Mouse (Mus musculus): ENCODE measurements around the gene Zscan21. TPM values are rescaled to one million over a fixed set of nuclear protein-coding genes. Genes with fewer than 3 reads are reported as not detected.
A peak's percentile ranks its signal among the peaks of the same experiment; 100 is the strongest.

Gene Zscan21
- total RNA-seq, 1 experiment from 2014 or later: 18.9 TPM

DNA sequence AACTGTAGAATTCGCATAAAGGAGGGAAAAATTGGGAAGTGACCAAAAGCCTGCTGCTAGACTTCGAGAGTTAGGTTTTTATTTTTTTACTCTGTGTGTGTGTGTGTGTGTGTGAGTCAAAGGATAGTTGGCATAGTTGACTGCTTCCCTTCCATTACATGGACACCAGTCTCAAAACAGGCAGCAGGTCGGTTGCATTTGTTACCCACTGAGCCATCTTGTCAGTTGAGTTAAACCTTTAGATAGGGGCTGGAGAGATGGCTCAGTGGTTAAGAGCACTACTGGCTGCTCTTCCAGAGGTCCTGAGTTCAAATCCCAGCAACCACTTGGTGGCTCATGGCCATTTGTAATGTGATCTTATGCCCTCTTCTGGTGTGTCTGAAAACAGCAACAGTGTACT is 1.3 kb downstream of the Zscan21 start:
- no peak for DNase-seq

DNA sequence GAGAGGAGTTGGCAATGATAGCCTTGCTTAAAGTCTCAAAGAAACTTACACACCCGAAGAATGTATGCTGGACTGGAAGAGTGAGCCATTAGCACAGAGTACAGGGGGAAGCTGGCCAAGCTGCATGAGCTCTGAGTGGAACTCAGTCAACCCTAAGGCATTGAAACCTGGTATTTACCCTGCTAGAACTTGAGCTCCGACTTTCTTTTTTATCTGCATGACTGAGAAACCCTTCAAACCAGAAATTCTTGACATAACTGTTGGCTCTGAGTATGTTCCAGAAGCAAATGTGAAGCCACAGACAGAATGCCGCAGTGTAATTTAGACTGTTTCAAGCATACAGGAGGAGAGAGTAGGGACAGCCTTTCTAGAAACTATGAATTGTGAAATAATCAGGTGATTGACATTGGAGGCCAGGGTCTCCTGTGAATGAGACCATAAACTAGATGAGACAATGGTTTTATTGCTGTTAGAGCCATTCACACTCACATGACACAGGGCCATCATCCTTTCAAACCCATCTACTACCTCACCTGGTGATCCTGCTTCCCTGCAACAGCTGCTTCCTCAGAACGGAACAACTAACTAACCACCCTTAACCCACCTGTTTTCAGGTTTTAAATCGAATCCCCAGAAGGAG is 15.8 kb downstream of the Zscan21 start:
- DNase-seq: no peak

- no peak for DNase-seq
Measured at GRCm38 (mm10) chr5:138137257-138137656, 20.6 kb downstream of the Zscan21 start.

DNA sequence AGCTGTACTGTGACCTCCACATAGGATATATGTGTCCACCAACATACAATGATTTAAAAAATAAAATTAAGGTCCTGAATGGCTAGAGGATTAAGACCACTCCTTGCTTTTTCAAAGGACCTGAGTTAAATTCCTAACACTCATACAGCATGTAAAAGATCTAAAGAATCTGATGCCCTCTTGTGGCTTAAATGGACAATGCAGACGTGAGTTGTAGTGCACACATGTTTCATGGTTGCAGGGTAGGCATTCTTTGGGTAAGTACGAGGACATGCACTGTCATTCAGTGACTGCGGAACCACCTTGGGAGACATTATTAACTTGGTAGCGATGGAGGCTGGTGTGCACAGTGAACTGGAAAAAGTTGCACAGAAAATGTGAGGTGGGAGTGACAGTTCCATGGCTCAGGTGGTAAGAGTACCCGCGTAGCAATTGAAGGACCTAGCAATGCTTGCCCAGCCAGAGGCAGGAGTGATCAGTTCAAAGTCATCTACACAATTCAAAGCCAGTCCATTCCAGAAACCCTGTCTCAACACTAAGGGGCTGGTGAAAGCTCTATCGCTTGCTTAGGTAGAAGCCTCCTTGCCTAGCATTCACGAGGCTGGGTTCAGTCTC is 21.3 kb downstream of the Zscan21 start:
- no peak for DNase-seq

DNA sequence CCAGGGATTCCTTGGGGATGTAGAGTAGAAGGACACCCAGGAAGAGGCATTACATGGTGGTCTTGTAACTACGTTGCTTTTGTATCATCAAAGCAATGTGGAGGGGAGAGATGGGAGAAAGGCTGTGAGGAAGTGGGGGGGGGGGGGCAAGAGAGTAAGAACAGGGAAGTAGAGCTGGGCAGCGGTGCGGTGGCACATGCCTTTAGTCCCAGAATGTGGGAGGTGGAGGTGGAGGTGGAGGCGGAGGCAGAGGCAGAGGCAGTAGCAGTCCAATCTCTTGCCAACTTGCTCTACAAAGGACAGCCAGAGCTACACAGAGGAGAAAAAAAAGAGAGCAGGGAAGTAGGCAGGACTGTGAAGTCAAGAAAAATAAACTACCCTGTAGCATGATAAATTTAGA is 21.9 kb downstream of the Zscan21 start:
- no peak for DNase-seq

DNA sequence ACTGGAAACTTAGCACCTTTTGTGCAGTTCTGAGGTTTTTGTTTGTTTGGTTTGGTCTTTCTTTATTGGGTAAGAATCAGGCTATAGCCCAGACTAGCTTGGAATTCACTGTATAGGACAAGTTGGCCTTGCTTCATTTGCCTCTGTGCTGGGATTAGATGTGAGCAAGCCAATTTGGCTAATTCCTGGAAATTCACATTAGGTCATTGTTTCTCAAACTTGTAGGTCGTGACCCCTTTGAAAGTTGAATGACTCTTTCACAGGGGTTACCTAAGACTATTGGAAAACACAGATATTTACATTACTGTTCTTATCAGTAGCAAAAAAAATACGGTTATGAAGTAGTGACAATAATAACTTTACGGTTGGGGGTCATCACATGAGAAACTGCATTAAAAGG is 37.7 kb downstream of the Zscan21 start:
- DNase-seq: no peak

DNA sequence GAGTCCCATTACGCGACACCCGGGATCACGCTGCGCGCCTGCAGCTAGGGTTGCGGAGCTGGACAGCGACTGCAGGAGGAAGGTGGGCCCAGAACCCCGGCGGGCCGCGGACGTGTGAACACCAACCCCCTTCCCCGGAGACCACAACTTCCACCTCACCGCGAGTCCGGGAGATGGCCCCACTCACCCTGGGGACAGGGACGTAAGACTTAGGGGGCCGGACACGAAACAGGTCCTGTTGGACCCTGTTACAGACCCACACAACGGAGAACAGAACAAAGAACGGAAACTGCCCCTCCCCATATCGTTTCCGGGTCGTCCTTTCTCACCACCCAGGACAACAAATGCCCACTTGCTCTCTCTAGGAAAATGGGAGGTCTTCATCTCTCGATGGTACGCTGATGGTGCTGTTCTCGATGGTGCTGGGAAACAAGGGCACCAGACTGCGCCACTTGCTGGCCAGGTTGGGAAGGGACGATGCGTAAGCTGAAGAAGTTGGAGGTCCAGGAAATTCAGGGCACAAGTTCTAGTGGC is 38.8 kb downstream of the Zscan21 start, which contains the start of gene Zfp113:
TSS of gene Zfp113 (minus strand) at position 302 of the 534 bp plus-strand sequence.
- DNase-seq: peak; percentile 76

DNA sequence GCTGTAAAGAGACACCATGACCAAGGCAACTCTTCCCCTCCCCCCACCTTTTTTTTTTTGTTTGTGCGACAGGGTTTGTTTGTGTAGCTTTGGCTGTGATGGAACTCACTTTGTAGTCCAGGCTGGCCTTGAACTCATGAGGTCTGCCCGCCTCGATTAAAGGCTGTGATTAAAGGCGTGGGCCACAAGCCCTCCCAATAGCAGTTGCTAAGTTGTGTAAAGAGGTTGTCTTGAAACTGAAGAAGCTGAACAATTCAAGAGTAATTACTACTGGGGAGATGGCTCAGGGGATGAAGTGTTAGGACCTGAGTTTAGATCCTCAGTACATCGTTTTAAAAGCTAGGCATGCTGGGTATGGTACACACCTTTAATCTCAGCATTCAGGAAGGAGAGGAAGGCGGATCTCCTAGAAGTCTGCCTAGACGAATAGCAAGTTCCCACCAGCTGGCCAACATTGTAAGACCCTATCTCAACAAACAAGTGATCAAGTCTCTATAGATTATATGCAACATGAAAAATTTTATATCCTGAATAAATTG is 43.6 kb downstream of the Zscan21 start:
- no peak for DNase-seq

- DNase-seq: peak; percentile 95
Measured at GRCm38 (mm10) chr5:138160842-138161665, 44.4 kb downstream of the Zscan21 start, which contains the start of gene Cops6. Cops6 (plus strand) TSS chr5:138161071.

DNA sequence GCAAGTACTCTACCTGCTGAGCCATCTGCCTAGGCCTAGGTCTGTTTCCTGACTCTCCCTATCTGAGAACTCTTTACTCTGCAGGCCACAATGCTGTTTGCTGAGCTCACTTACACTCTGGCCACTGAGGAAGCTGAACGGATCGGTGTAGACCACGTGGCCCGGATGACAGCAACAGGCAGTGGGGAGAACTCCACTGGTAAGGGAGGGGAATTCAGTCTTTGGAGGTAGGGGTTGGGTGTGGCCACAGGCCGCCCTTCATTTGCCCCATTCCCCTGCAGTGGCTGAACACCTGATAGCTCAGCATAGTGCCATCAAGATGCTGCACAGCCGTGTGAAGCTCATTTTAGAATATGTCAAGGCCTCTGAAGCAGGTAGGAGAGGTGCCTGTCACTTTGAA is 46.3 kb downstream of the Zscan21 start:
- DNase-seq: no peak

DNA sequence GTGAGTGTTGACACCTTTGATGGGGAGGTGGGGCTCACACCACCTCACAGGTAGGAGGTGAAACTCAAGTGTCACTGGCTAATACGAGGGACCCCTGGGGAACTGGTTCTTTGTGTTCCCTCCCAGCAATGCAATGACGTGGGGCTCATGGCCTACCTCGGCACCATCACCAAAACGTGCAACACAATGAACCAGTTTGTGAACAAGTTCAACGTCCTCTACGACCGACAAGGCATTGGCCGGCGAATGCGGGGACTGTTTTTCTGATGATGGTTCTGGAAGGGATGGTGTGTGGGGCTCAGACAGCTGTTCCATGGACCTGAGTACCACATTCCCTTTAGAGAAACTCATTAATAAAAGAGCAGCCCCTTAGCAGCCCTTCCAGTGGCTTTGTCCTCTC is 46.9 kb downstream of the Zscan21 start:
- no peak for DNase-seq

DNA sequence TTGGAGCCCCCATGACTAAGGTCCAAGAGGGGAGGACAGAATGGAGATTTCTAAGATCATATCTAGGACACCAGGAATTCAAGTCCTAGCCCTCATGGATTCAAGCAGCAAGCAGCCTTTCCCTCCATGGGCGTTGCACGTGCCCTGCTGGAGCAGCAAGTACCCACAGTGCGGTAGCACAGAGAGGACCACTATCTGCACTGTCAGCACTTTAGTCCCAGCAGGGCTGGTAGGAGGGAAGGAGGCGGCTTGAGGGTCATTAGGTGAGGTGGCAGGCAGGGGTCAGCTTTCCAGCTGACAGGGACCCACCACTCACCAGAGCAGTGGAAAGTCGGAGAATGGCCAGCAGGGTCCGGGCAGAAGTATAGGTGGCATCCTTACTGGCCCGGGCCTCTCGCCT is 48.9 kb downstream of the Zscan21 start:
- DNase-seq: no peak

DNA sequence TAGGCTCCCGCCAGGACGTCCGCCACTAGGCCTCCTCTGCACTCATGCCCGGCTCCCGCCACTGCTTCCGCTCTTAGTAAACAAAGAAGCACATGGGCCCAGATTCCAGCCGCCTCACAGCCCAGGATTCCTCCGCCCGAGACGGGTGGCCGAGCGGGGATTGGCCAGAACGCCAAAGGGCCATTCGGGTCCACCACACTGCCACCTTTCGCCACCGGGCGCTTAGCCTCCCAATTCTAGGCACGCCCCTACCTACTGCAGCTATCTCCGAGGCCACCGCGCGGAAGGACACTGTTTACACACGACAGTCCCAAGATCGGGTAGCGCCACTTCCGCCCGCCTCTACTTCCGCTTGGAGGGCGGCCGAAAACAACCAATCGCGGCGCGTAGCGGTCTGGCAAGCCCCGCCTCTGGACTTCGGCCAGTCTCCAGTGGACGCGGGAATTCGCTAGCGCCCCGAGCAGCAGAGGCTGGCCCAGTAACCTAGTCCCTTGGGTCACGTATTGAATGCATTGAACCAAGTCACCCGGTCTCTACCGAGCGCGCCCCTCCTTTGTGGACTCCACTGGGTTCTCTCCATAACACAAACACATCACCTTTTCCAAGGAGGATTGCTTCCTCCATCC is 54.3 kb downstream of the Zscan21 start:
- DNase-seq: peak; percentile 97

GRCm38 (mm10) chr5:138171695-138172491 is 55.2 kb downstream of the Zscan21 start, which contains the start of the genes Ap4m1 and Mcm7:
Ap4m1 (plus strand) TSS chr5:138172002.
Mcm7 (minus strand) TSS chr5:138172422.
- peak; percentile 95 for DNase-seq

DNA sequence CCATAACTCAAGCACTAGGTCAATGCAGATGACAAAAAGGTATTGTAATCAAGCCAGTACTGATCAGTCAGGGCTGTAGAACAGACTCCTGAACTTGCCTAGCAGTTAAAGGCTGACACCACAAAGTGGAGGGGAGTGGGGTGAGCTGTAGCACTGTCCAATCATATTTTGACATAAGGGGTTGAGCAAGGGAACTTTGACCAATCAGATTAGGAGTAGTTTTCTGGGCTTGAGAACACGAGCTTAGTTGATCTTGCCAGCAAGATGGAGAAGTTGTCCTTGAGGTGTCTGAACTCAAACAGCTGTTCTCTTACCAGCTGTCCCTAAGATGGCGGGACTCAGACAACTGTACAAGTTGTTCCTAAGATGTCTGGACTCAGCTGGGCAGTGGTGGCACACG is 56.5 kb downstream of the Zscan21 start:
- DNase-seq: no peak

Small RNAs within 50 kb of the gene (microRNA-seq; reads per million reads assigned to microRNA genes)
- gene Mir106b (2,117 to 2,400 reads per million in 2 experiments), gene Mir25 (491 to 506 reads per million in 2 experiments), gene Mir93 (4,964 to 5,900 reads per million in 2 experiments)

Other genes starting within 250 kb of the Zscan21 start
- 0.64 and 0.86 TPM in 2 replicates for gene Pilrb2, start 245.1 kb upstream of the Zscan21 start, total RNA-seq (2021)
- 0.90 TPM in 1 of 2 replicates, not detected in the other for gene Cyp3a13, start 195.3 kb upstream of the Zscan21 start, total RNA-seq (2021)
- 0.55 TPM in 1 of 2 replicates, not detected in the other for gene Gjc3, start 153.8 kb upstream of the Zscan21 start, total RNA-seq (2021)
- 0.52 and 11.1 TPM in 2 replicates for gene Azgp1, start 135.4 kb upstream of the Zscan21 start, total RNA-seq (2021)
- not detected in 2 replicates for gene Smok3a, start 95.6 kb upstream of the Zscan21 start, total RNA-seq (2021)
- not detected in 2 replicates for gene Smok3b, start 95.5 kb upstream of the Zscan21 start, total RNA-seq (2021)
- not detected in 2 replicates for gene Smok3c, start 63.7 kb upstream of the Zscan21 start, total RNA-seq (2021)
- 40.4 and 47.5 TPM in 2 replicates for gene Zkscan1, start 31.8 kb upstream of the Zscan21 start, total RNA-seq (2021)
- 11.4 and 14.1 TPM in 2 replicates for gene Zfp113, start 38.8 kb downstream of the Zscan21 start, total RNA-seq (2021)
- gene Cops6, start 44.2 kb downstream of the Zscan21 start, total RNA-seq (2021): 136 and 140 TPM in 2 replicates
- gene Ap4m1, start 55.1 kb downstream of the Zscan21 start, total RNA-seq (2021): 19.1 and 25.8 TPM in 2 replicates
- gene Mcm7, start 55.5 kb downstream of the Zscan21 start, total RNA-seq (2021): 46.7 and 48.8 TPM in 2 replicates
- gene Taf6, start 70.5 kb downstream of the Zscan21 start, total RNA-seq (2021): 42.9 and 46.0 TPM in 2 replicates
- gene Cnpy4, start 70.6 kb downstream of the Zscan21 start, total RNA-seq (2021): 21.6 and 25.5 TPM in 2 replicates
- gene Mblac1, start 77.4 kb downstream of the Zscan21 start, total RNA-seq (2021): 9.4 and 12.1 TPM in 2 replicates
- gene Nxpe5, start 109.0 kb downstream of the Zscan21 start, total RNA-seq (2021): 0.30 TPM in 1 of 2 replicates, not detected in the other
- 79.7 and 96.6 TPM in 2 replicates for gene Lamtor4, start 138.6 kb downstream of the Zscan21 start, total RNA-seq (2021)
- gene BC037034, start 147.1 kb downstream of the Zscan21 start, total RNA-seq (2021): 31.6 and 38.4 TPM in 2 replicates
- gene Gal3st4, start 155.9 kb downstream of the Zscan21 start, total RNA-seq (2021): not detected in 2 replicates
- not detected in 2 replicates for gene Gm43720, start 163.1 kb downstream of the Zscan21 start, total RNA-seq (2021)
- 0.81 and 0.91 TPM in 2 replicates for gene Gpc2, start 163.1 kb downstream of the Zscan21 start, total RNA-seq (2021)
- gene Stag3, start 163.3 kb downstream of the Zscan21 start, total RNA-seq (2021): not detected in 2 replicates
- not detected in 2 replicates for gene Pvrig, start 225.1 kb downstream of the Zscan21 start, total RNA-seq (2021)